In the genomic region with DNA sequence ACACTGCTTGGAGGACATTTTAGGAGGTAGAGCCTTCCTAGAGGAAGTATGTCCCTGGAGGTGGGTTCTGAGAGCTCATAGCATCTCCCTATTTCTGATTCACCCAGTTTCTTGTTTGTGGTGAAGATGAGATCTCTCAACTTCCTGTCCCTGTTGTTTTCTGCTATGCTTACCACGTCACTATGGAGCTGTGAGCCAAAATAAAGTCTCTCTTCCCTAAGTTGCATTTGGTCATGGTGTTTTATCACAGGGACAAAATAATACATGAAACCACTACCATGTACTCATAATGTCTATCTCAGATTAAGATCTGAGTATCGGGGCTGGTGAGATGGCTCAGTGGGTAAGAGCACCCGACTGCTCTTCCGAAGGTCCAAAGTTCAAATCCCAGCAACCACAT, we compare ENCODE assay signal across 14 mouse cellular contexts. TPM values are rescaled to one million over a fixed set of nuclear protein-coding genes. Genes with fewer than 3 reads are reported as not detected.
"Had no signal": no experiment of that assay in that cellular context is flagged by ENCODE, and none has a peak within 500 bp of the region (broad histone marks: within the 10 kb centered on the region; RNA-seq: fewer than 3 reads in every experiment).

No protein-coding gene starts in this region.

RNA-seq across cellular contexts. Expression of a gene that starts 33.1 kb away (rescaled TPM):
- polyA plus RNA-seq: lung, embryonic 14.5 days; lung, embryonic 16.5 days; midbrain, embryonic 10.5 days; midbrain, embryonic 12.5 days; midbrain, embryonic 14.5 days; midbrain, embryonic 16.5 days; myocyte; neural tube, embryonic 12.5 days; neural tube, embryonic 14.5 days; spleen, adult 2 months; stomach, embryonic 15.5 days; stomach, postnatal 0 days; urinary bladder, adult 2 months had no signal

RNA-seq across cellular contexts. Expression of a gene that starts 35.3 kb away (rescaled TPM):
- polyA plus RNA-seq: lung, embryonic 14.5 days; lung, embryonic 16.5 days; midbrain, embryonic 10.5 days; midbrain, embryonic 12.5 days; midbrain, embryonic 14.5 days; midbrain, embryonic 16.5 days; myocyte; neural tube, embryonic 12.5 days; neural tube, embryonic 14.5 days; spleen, adult 2 months; stomach, embryonic 15.5 days; stomach, postnatal 0 days; thymus, adult 2 months; urinary bladder, adult 2 months had no signal
